In the genomic region with DNA sequence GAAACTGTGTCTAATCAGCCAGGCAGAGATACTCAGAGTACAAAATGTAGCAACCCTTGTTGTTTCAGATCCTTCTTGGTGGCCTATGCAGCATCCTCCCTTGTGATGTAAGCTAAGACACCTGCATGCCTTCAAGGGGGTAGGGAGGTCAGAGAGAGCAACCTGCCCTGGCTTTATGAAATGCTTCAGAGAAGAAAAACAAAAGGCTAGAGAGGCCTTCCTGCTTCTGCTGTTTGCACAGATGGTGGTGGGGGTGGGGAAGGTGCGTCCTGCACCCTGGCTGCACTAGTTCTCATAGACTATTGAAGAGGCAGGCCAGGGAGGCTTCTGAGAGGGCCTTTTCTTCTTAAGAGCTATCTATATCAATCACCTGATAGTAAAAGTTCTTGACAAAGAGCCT, we compare ENCODE assay signal across 22 mouse cellular contexts.
DNase-seq lines count a peak whose midpoint lies in the region; ATAC-seq and TF ChIP-seq lines count a peak whose summit lies in the region.
"Had no signal": no experiment of that assay in that cellular context is flagged by ENCODE, and none has a peak within 500 bp of the region (broad histone marks: within the 10 kb centered on the region; RNA-seq: fewer than 3 reads in every experiment).

No protein-coding gene starts in this region.

- DNase-seq in intestine, embryonic 14.5 days (ENCODE audit: low spot score) = peak; percentile 49
- DNase-seq in thymus, adult 2 months = peak; percentile 18
- peak; percentile 42 for DNase-seq in thymus, postnatal 25 days
- no peak for DNase-seq in Muller cell, postnatal 12 days (ENCODE audit: inconsistent ontology term)
- DNase-seq in midbrain, postnatal 0 days (ENCODE audit: low spot score) = no peak
- no peak for DNase-seq in cerebellum, adult 8-10 months
- DNase-seq: adrenal gland, postnatal 14 days; cerebellum, adult 18-20 months; cerebellum, postnatal 10 days; gastrocnemius, postnatal 10 days; heart, adult 18-20 months; heart, postnatal 10 days; heart, postnatal 4 days had no signal

- H3K27ac ChIP-seq in intestine, embryonic 14.5 days (ENCODE audit: low read depth) = no peak overlapping the region
- H3K27ac ChIP-seq in intestine, embryonic 15.5 days = no peak overlapping the region
- peak overlapping the region; percentile 6; the same call in 1 of the 2 replicates for H3K27ac ChIP-seq in thymus, adult 2 months (ENCODE audit: control insufficient read depth, insufficient read depth, low read length)
- no peak overlapping the region for H3K27ac ChIP-seq in midbrain, postnatal 0 days (ENCODE audit: low read depth, low read length)
- H3K27ac ChIP-seq: embryonic facial prominence, embryonic 13.5 days; forebrain, embryonic 12.5 days; heart, embryonic 10.5 days; hindbrain, embryonic 12.5 days had no signal

- H3K4me2 ChIP-seq in intestine, embryonic 14.5 days (ENCODE audit: low read length) = no peak overlapping the region
- no peak overlapping the region for H3K4me2 ChIP-seq in intestine, embryonic 15.5 days (replicated peaks)
- no peak overlapping the region for H3K4me2 ChIP-seq in midbrain, postnatal 0 days (ENCODE audit: low read depth, low read length, poor library complexity, severe bottlenecking)
- H3K4me2 ChIP-seq: embryonic facial prominence, embryonic 13.5 days; forebrain, embryonic 12.5 days; hindbrain, embryonic 12.5 days had no signal

- no peak overlapping the region for H3K9ac ChIP-seq in intestine, embryonic 14.5 days (ENCODE audit: low read length)
- no peak overlapping the region for H3K9ac ChIP-seq in intestine, embryonic 15.5 days
- H3K9ac ChIP-seq in midbrain, postnatal 0 days (replicated peaks; ENCODE audit: low read length, poor library complexity, severe bottlenecking) = no peak overlapping the region
- H3K9ac ChIP-seq: embryonic facial prominence, embryonic 13.5 days; forebrain, embryonic 12.5 days; hindbrain, embryonic 12.5 days had no signal

- no peaks in the 10 kb centered on the region for H3K9me3 ChIP-seq in intestine, embryonic 14.5 days (ENCODE audit: control insufficient read depth, low read length)
- H3K9me3 ChIP-seq in intestine, embryonic 15.5 days = no peaks in the 10 kb centered on the region
- no peaks in the 10 kb centered on the region for H3K9me3 ChIP-seq in midbrain, postnatal 0 days (ENCODE audit: low read length)
- H3K9me3 ChIP-seq: embryonic facial prominence, embryonic 13.5 days; forebrain, embryonic 12.5 days; G1E; heart, embryonic 10.5 days; hindbrain, embryonic 12.5 days had no signal

- no peak for TF ChIP-seq CTCF in thymus, adult 2 months (IDR thresholded peaks at IDR 0.05; ENCODE audit: borderline replicate concordance, control insufficient read depth, extremely low read depth, insufficient read depth, low read length, poor library complexity)
- TF ChIP-seq CTCF in midbrain, postnatal 0 days (IDR thresholded peaks at IDR 0.05) = no peak

- H3K4me1 ChIP-seq in intestine, embryonic 14.5 days (replicated peaks; ENCODE audit: control insufficient read depth, insufficient read depth, low read length) = no peaks in the 10 kb centered on the region
- no peaks in the 10 kb centered on the region for H3K4me1 ChIP-seq in intestine, embryonic 15.5 days (replicated peaks)
- H3K4me1 ChIP-seq in thymus, adult 2 months (replicated peaks; ENCODE audit: control insufficient read depth, insufficient read depth, low read length) = no peaks in the 10 kb centered on the region
- no peaks in the 10 kb centered on the region for H3K4me1 ChIP-seq in midbrain, postnatal 0 days (ENCODE audit: insufficient read depth, low read length)
- H3K4me1 ChIP-seq: embryonic facial prominence, embryonic 13.5 days; hindbrain, embryonic 12.5 days had no signal

- no peaks in the 10 kb centered on the region for H3K36me3 ChIP-seq in intestine, embryonic 14.5 days (ENCODE audit: control insufficient read depth, insufficient read depth, low read length)
- H3K36me3 ChIP-seq in intestine, embryonic 15.5 days = no peaks in the 10 kb centered on the region
- H3K36me3 ChIP-seq in thymus, adult 2 months (ENCODE audit: control insufficient read depth, insufficient read depth, low read length) = no peaks in the 10 kb centered on the region
- no peaks in the 10 kb centered on the region for H3K36me3 ChIP-seq in midbrain, postnatal 0 days (ENCODE audit: insufficient read depth, low read length)
- H3K36me3 ChIP-seq: embryonic facial prominence, embryonic 13.5 days; forebrain, embryonic 12.5 days; G1E; heart, embryonic 10.5 days; hindbrain, embryonic 12.5 days had no signal

- 83% methylated on average over 1 of the region's 1 CpGs for WGBS in intestine, embryonic 14.5 days
- WGBS in intestine, embryonic 15.5 days = 79% methylated on average over 1 of the region's 1 CpGs
- 73% methylated on average over 1 of the region's 1 CpGs for WGBS in thymus, adult 2 months
- 81% methylated on average over 1 of the region's 1 CpGs for WGBS in midbrain, postnatal 0 days

- no peak overlapping the region for H3K4me3 ChIP-seq in intestine, embryonic 14.5 days (ENCODE audit: low read depth, low read length)
- H3K4me3 ChIP-seq in intestine, embryonic 15.5 days (replicated peaks) = no peak overlapping the region
- H3K4me3 ChIP-seq in thymus, adult 2 months (ENCODE audit: control insufficient read depth, insufficient read depth, low read length) = no peak overlapping the region
- no peak overlapping the region for H3K4me3 ChIP-seq in midbrain, postnatal 0 days (ENCODE audit: low read depth, low read length)
- H3K4me3 ChIP-seq: embryonic facial prominence, embryonic 13.5 days; forebrain, embryonic 12.5 days; heart, embryonic 10.5 days; hindbrain, embryonic 12.5 days had no signal

- no peak for TF ChIP-seq POLR2A in thymus, adult 2 months (IDR thresholded peaks at IDR 0.05; ENCODE audit: control insufficient read depth, extremely low read depth, insufficient read depth, low read length, poor library complexity)

- no peak for ATAC-seq in intestine, embryonic 14.5 days (replicated peaks; ENCODE audit: low FRiP score, low TSS enrichment, low read depth)
- no peak for ATAC-seq in intestine, embryonic 15.5 days
- ATAC-seq in midbrain, postnatal 0 days (ENCODE audit: low FRiP score) = no peak
- ATAC-seq: activated CD4-positive, CD25-positive, alpha-beta regulatory T cell, adult 4 months; forebrain, embryonic 16.5 days; hindbrain, embryonic 16.5 days had no signal

- H3K27me3 ChIP-seq in intestine, embryonic 14.5 days (replicated peaks; ENCODE audit: control insufficient read depth, insufficient read depth, low read length) = no peaks in the 10 kb centered on the region
- H3K27me3 ChIP-seq in intestine, embryonic 15.5 days (replicated peaks) = no peaks in the 10 kb centered on the region
- no peaks in the 10 kb centered on the region for H3K27me3 ChIP-seq in thymus, adult 2 months (ENCODE audit: control insufficient read depth, insufficient read depth, low read length)
- no peaks in the 10 kb centered on the region for H3K27me3 ChIP-seq in midbrain, postnatal 0 days (ENCODE audit: insufficient read depth, low read length)
- H3K27me3 ChIP-seq: embryonic facial prominence, embryonic 13.5 days; forebrain, embryonic 12.5 days; hindbrain, embryonic 12.5 days had no signal

Comparison
In these comparisons a context has a peak if more than half of its experiments do, and no peak if none do; other contexts are left out.
1. DNase-seq: peak in intestine, embryonic 14.5 days (single experiment), thymus, adult 2 months (single experiment) and thymus, postnatal 25 days (single experiment); none in Muller cell, postnatal 12 days (single experiment), midbrain, postnatal 0 days (single experiment) and cerebellum, adult 8-10 months (single experiment).